Mouse (Mus musculus): ENCODE data around the gene Znrd1. TPM values are rescaled to one million over a fixed set of nuclear protein-coding genes. Genes with fewer than 3 reads are reported as not detected.
A peak's percentile ranks its signal among the peaks of the same experiment; 100 is the strongest.

The Znrd1 gene
- polyA plus RNA-seq, 1 experiment from 2014 or later = 40.3 TPM

DNA sequence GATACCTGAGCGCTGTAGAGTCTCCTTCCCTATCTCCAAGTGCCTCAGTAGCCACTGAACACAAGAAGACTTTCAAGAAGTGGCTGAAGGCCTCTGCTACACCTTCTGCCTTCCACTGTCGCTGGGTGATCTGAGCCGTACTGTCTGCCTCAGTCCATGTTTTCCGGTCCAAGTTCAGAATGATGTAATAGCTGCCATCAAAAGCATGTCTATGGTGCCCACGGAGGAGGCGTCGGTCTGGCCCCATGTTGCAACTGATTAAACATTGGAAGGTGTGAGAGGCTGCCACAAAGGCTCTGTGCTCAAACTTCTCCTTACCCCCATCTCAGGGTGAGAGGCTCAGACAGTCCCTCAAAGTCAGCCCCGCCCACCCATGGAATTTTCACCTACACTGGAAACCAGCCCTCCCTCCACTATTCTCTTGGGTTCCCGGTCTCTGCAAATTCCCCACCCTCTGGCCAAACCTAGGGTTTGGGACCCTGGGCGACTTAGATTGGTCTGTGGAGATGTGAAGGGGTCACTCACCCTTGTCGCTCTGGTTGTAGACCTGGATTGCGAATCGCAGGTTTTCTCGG lies 12.0 kb upstream of the Znrd1 start:
- Histone ChIP-seq H3K27ac (ENCODE audit: poor library complexity, severe bottlenecking) (no peak overlapping the region), H3K4me2 (no peak overlapping the region), H3K4me3 (no peak overlapping the region), H3K9me3 (replicated peaks) (no peaks in the 10 kb centered on the region), H3K36me3 (peaks cover 4% of the 10 kb centered on the region; the same call in 1 of the 2 replicates), H3K9ac (no peak overlapping the region), H3K4me1 (replicated peaks) (no peaks in the 10 kb centered on the region), H3K27me3 (replicated peaks) (no peaks in the 10 kb centered on the region)
- no peak for ATAC-seq (ENCODE audit: insufficient number of reproducible peaks, low FRiP score)
- WGBS = 75% methylated on average over 14 of the region's 14 CpGs

DNA sequence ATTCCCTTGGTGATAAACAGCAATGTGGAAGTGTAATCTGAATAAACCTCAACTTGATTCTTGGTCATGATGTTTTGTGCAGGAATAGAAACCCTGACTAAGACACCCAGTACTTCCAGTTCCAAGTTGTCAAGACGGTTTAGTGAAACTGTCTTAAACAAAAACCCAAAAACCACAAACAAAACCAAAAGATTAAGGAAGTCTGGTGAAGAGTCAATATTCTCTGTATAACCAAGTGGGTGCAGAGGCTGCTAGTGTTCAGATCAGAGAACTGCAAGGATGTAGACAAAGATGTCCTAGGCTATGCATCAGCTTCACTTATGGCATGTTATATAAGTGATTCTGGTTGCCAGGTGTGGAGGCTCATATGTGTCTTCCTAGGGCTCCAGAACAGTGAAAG lies 8.5 kb upstream of the Znrd1 start:
- 82% methylated on average over 1 of the region's 1 CpGs for WGBS
- no peak for ATAC-seq (ENCODE audit: insufficient number of reproducible peaks, low FRiP score)

DNA sequence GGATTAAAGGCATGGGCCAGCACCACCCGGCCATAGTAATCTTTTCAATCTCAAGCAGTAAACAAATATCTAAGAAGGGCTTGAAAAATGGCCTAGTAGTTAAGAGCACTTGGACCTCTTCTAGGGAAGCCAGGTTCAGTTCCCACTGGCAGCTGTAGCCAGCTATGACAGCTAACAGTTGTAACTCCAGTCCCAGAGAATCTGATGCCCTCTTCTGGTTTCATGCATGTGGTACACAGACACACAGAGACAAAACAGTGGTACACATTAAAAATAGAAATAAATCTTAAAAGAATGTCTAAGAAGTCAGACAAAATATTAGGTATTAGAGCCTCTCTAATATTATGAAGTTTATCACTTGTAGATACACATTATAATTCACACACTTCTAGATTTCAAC lies 2.8 kb upstream of the Znrd1 start:
- no peak overlapping the region for H3K4me2 ChIP-seq
- ATAC-seq (ENCODE audit: insufficient number of reproducible peaks, low FRiP score) = no peak
- H3K4me1 ChIP-seq (replicated peaks) = peaks cover 13% of the 10 kb centered on the region
- no peaks in the 10 kb centered on the region for H3K27me3 ChIP-seq (replicated peaks)
- H3K9me3 ChIP-seq (replicated peaks) = no peaks in the 10 kb centered on the region
- H3K27ac ChIP-seq (ENCODE audit: poor library complexity, severe bottlenecking) = no peak overlapping the region
- H3K36me3 ChIP-seq = peaks cover 10% of the 10 kb centered on the region; the same call in 1 of the 2 replicates
- H3K4me3 ChIP-seq = no peak overlapping the region
- WGBS = 71% methylated on average over 1 of the region's 1 CpGs
- H3K9ac ChIP-seq = no peak overlapping the region

More for the DNA sequence above, 8.5 kb upstream of the Znrd1 start:
- Histone ChIP-seq H3K4me1 (replicated peaks) (no peaks in the 10 kb centered on the region), H3K4me3 (no peak overlapping the region), H3K36me3 (peaks cover 4% of the 10 kb centered on the region; the same call in 1 of the 2 replicates), H3K4me2 (no peak overlapping the region), H3K27ac (ENCODE audit: poor library complexity, severe bottlenecking) (no peak overlapping the region), H3K9ac (no peak overlapping the region), H3K9me3 (replicated peaks) (no peaks in the 10 kb centered on the region), H3K27me3 (replicated peaks) (no peaks in the 10 kb centered on the region)

DNA sequence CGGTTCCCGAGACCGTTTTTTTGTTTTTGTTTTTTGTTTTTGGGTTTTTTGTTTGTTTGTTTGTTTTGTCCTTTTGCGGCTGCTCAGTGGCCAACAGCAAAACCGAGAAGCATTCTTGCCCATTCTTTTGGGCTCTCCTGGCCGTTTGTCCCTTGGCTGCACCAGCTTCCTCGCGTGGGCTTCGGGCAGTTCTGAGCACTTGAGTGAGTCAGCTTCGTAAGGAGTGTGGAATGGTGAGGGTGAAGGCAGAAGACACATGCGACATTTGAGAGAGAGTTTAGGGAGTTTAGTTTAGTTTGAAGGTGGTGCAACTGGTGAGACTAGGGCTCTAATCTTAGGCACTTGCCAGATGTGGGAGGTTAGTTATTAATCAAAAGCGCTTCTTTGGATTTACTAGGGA lies 525 bp upstream of the Znrd1 start:
- no peak for ATAC-seq (ENCODE audit: insufficient number of reproducible peaks, low FRiP score)
- Histone ChIP-seq H3K4me2 (peak overlapping the region; percentile 91), H3K36me3 (peaks cover 16% of the 10 kb centered on the region; the same call in 1 of the 2 replicates), H3K9ac (peak overlapping the region; percentile 75), H3K4me3 (peak overlapping the region; percentile 72), H3K27ac (ENCODE audit: poor library complexity, severe bottlenecking) (peak overlapping the region; percentile 35), H3K9me3 (replicated peaks) (no peaks in the 10 kb centered on the region), H3K27me3 (replicated peaks) (no peaks in the 10 kb centered on the region), H3K4me1 (replicated peaks) (peaks cover 13% of the 10 kb centered on the region)
- WGBS = 11% methylated on average over 12 of the region's 12 CpGs

DNA sequence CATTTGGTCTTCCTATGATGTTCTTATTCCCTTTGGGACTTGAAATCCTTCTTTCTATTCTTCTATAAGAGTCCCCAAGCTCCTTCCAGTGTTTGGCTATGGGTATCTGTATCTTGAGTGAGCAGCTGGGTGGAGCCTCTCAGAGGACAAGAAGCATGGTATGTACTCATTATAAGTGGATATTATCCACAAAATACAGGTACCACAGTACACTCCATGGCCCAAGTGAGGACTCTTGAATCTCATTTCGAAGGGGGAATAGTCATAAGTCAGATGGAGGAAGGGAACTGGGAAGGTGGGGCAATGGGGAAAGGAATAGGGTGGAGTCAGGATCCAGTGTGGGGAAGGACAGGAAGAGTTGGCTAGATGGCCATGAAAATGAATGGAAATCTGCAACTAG lies 5.3 kb downstream of the Znrd1 start:
- ATAC-seq (ENCODE audit: insufficient number of reproducible peaks, low FRiP score) = no peak
- H3K4me1 ChIP-seq (replicated peaks) = peaks cover 15% of the 10 kb centered on the region
- no peak overlapping the region for H3K4me3 ChIP-seq
- no peak overlapping the region for H3K4me2 ChIP-seq
- 82% methylated on average over 1 of the region's 1 CpGs for WGBS
- H3K9me3 ChIP-seq (replicated peaks) = no peaks in the 10 kb centered on the region
- H3K9ac ChIP-seq = no peak overlapping the region
- H3K27me3 ChIP-seq (replicated peaks) = no peaks in the 10 kb centered on the region
- H3K36me3 ChIP-seq = peaks cover 30% of the 10 kb centered on the region
- no peak overlapping the region for H3K27ac ChIP-seq (ENCODE audit: poor library complexity, severe bottlenecking)

DNA sequence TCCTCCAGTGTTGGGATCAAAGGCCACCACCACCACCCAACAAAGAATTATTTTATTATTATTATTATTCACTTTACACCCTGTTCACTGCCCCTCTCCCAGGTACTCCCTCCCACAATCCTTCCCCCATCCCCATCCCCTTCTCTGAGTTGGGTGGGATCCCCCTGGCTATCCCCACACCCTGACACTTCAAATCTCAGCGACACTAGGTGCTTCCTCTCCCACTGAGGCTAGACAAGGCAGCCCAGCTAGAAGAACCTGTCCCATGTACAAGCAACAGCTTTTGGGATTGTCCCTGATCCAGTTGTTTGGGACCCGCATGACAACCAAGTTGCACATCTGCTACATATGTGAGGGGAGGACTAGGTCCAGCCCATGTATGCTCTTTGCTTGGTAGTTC lies 5.7 kb downstream of the Znrd1 start:
- Histone ChIP-seq H3K4me1 (replicated peaks) (peaks cover 13% of the 10 kb centered on the region), H3K27me3 (replicated peaks) (no peaks in the 10 kb centered on the region), H3K36me3 (peaks cover 30% of the 10 kb centered on the region), H3K4me3 (no peak overlapping the region), H3K27ac (ENCODE audit: poor library complexity, severe bottlenecking) (no peak overlapping the region), H3K9me3 (replicated peaks) (no peaks in the 10 kb centered on the region), H3K4me2 (no peak overlapping the region), H3K9ac (no peak overlapping the region)
- no peak for ATAC-seq (ENCODE audit: insufficient number of reproducible peaks, low FRiP score)
- 89% methylated on average over 2 of the region's 2 CpGs for WGBS

DNA sequence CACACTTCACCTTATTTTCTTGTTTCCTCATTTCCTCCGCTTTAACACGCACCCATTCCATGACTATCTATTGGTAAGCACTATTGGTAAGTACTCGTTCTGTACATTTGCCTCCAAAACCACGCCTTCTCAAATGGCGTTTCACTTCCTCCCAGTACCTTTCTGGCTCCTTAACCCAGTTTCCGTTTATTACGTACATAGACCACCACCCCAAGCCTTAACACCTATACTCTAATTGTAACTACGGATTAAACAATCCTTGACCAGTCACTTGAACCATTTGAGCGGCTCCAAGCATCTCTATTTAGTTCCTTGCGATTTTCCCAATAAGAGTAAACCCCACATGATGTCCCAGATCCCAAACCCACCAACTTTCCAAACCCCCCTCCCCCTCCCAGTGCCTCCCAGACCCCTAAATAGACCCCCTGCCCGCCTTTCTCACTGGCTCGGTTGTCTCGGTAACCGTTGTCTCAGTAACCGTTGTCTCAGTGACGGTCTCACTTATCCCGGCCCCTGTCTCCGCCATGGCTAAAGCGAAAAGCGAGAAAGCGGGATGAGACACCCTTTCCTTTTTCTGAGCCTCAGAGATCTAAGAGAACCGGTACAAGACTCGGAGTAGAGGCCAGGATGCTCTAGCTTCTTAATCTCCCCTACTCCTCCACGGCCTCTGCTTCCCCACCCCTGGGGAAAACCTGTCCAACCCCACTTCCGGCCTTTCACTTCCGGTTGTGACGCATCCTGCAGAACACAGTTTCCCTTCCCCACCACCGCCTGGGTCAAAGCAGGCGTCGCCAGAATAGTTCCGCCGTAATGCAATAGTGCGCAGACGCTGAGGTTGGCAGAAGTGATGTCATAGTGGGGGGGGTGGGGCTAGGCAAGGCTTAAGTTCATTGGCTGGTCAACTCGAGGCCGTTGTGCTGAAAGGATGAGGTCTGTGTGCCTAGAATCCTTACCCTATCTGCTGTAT lies 7.1 kb downstream of the Znrd1 start, which contains the start of gene Ppp1r11:
Gene Ppp1r11 (minus strand): TSS at position 761 of the 967 bp plus-strand sequence.
- Histone ChIP-seq H3K27me3 (replicated peaks) (peaks cover 5% of the 10 kb centered on the region), H3K4me2 (peak within 1 kb of the TSS; percentile 75), H3K9ac (peak within 1 kb of the TSS; percentile 86), H3K27ac (ENCODE audit: poor library complexity, severe bottlenecking) (peak within 1 kb of the TSS; percentile 69), H3K36me3 (peaks cover 26% of the 10 kb centered on the region), H3K9me3 (replicated peaks) (no peaks in the 10 kb centered on the region), H3K4me3 (peak within 1 kb of the TSS; percentile 80), H3K4me1 (replicated peaks) (peaks cover 12% of the 10 kb centered on the region)
- peak; percentile 97 for ATAC-seq (ENCODE audit: insufficient number of reproducible peaks, low FRiP score)
- WGBS = 2% methylated on average over 36 of the region's 36 CpGs

DNA sequence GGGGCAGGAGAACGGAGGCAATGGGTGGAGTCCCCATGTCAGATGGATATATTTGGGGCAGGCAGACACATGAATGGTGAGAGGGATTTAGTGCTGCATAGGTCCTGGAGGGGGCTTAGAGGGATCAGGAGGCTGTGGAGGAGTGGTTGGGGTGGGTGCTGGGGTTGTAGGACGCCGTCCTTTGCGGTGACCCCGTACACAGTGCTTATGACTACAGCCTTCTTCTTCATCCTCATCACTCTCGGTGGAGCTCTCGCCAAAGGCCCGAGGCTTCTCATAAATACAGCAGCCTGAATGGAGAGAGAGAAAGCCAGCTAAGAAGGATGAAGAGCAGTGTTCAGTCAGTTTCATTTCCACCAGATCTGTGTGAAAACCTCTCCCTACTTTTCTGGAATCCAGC lies 9.1 kb downstream of the Znrd1 start:
- Histone ChIP-seq H3K4me3 (no peak overlapping the region), H3K27ac (ENCODE audit: poor library complexity, severe bottlenecking) (no peak overlapping the region), H3K4me2 (no peak overlapping the region), H3K9ac (no peak overlapping the region), H3K4me1 (replicated peaks) (peaks cover 12% of the 10 kb centered on the region), H3K9me3 (replicated peaks) (no peaks in the 10 kb centered on the region), H3K27me3 (replicated peaks) (peaks cover 25% of the 10 kb centered on the region), H3K36me3 (peaks cover 14% of the 10 kb centered on the region)
- ATAC-seq (ENCODE audit: insufficient number of reproducible peaks, low FRiP score) = no peak
- WGBS = 91% methylated on average over 8 of the region's 8 CpGs

DNA sequence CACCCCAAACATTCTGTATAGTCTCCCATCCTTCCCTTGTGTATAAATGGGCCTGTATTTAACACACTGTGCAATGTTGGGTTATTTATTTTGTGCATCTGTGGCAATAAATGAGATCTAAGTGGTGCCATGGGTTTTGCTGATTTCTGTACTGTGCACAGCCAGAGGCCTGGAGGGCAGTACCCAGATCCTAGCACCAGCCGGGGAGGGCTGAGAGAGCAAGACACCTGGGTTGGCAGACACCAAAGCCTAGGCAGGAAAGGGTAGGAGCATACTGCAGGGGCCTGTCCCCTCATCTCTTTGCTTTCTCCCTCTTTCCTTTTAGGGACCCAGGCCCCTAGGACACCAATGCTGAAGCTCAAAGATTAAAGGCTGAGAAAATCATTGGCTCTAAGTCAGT lies 10.1 kb downstream of the Znrd1 start:
- H3K27ac ChIP-seq (ENCODE audit: poor library complexity, severe bottlenecking) = no peak overlapping the region
- no peak overlapping the region for H3K4me2 ChIP-seq
- no peak overlapping the region for H3K9ac ChIP-seq
- no peak overlapping the region for H3K4me3 ChIP-seq
- H3K4me1 ChIP-seq (replicated peaks) = peaks cover 14% of the 10 kb centered on the region
- no peak for ATAC-seq (ENCODE audit: insufficient number of reproducible peaks, low FRiP score)
- H3K27me3 ChIP-seq (replicated peaks) = peaks cover 35% of the 10 kb centered on the region
- H3K9me3 ChIP-seq (replicated peaks) = no peaks in the 10 kb centered on the region
- H3K36me3 ChIP-seq = peaks cover 14% of the 10 kb centered on the region
- 78% methylated on average over 1 of the region's 1 CpGs for WGBS

DNA sequence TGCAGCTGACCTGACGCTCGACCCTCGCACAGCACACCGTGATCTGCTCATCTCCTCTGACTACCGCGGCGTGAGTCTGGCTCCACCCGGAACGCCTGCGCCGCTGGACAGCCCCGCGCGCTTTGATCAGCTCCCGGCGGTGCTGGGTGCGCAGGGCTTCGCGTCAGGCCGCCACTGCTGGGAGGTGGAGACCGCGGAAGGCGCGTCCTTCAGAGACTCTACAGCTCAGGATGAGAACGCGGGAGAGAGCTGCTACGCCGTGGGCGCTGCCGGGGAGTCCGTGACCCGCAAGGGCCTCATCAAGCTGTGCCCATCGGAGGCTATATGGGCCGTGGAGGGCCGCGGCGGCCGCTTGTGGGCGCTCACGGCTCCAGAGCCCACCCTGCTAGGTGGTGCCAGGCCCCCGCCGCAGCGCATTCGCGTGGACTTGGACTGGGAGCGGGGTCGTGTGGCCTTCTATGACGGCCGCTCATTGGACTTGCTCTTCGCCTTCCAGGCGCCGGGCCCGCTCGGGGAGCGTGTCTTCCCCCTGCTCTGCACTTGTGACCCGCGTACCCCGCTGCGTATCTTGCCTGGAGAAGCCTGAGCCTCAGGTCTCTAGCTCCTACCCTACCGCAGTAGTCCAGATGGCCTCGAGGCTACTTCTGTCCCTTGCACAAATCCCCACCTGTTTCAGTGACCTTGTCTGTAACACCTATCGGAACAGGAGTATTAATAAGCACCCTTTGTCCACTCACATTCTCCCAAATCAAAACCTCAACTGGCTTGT lies 11.1 kb downstream of the Znrd1 start:
- Histone ChIP-seq H3K4me2 (peak overlapping the region; percentile 93), H3K9ac (peak overlapping the region; percentile 73), H3K4me1 (replicated peaks) (peaks cover 24% of the 10 kb centered on the region), H3K27ac (ENCODE audit: poor library complexity, severe bottlenecking) (no peak overlapping the region), H3K36me3 (peaks cover 14% of the 10 kb centered on the region), H3K4me3 (peak overlapping the region; percentile 48), H3K27me3 (replicated peaks) (peaks cover 46% of the 10 kb centered on the region), H3K9me3 (replicated peaks) (no peaks in the 10 kb centered on the region)
- WGBS = 2% methylated on average over 62 of the region's 62 CpGs
- no peak for ATAC-seq (ENCODE audit: insufficient number of reproducible peaks, low FRiP score)

Measured in heart, embryonic 12.5 days (tissue).